Mouse (Mus musculus): ENCODE measurements at regions not wholly inside any gene's neighbourhood (a gene's known extent, or its start where the extent isn't known, plus 50 kb on each side); places are given as distances from the start of the nearest gene placed in this dataset.

GRCm38 (mm10) chr8:35020480-35020879 is 745.1 kb upstream of the Gm19410 start:
- Histone ChIP-seq H3K4me3 (ENCODE audit: control insufficient read depth in 1 of 2, insufficient read depth in 1 of 2, low read depth in 2 of 2, low read length in 2 of 2) (no peak overlapping the region), H3K9me3 (replicated peaks; ENCODE audit: insufficient read depth, low read length) (no peaks in the 10 kb centered on the region), H3K27ac (ENCODE audit: control insufficient read depth, low read depth, low read length) (no peak overlapping the region), H3K9ac (ENCODE audit: control insufficient read depth, low read depth, low read length, poor library complexity, severe bottlenecking) (no peak overlapping the region), H3K36me3 (ENCODE audit: control insufficient read depth in 1 of 2, insufficient read depth in 2 of 2, low read length in 2 of 2) (no peaks in the 10 kb centered on the region), H3K4me1 (ENCODE audit: control insufficient read depth in 1 of 2, insufficient read depth in 2 of 2, low read length in 2 of 2) (no peaks in the 10 kb centered on the region), H3K79me2 (ENCODE audit: control insufficient read depth, insufficient read depth, low read length, poor library complexity) (no peaks in the 10 kb centered on the region), H3K27me3 (ENCODE audit: control insufficient read depth in 1 of 2, insufficient read depth in 2 of 2, low read length in 2 of 2) (no peaks in the 10 kb centered on the region)
- DNase-seq (ENCODE audit: low read depth, low spot score), result no peak
- TF ChIP-seq BHLHE40 (IDR thresholded peaks at IDR 0.05; ENCODE audit: borderline replicate concordance, low read depth, low read length), result no peak

GRCm38 (mm10) chr8:35022649-35023048 is 742.9 kb upstream of the Gm19410 start:
- H3K9me3 ChIP-seq (replicated peaks; ENCODE audit: insufficient read depth, low read length), result no peaks in the 10 kb centered on the region
- H3K27me3 ChIP-seq (ENCODE audit: control insufficient read depth in 1 of 2, insufficient read depth in 2 of 2, low read length in 2 of 2), result no peaks in the 10 kb centered on the region
- no peaks in the 10 kb centered on the region for H3K36me3 ChIP-seq (ENCODE audit: control insufficient read depth in 1 of 2, insufficient read depth in 2 of 2, low read length in 2 of 2)
- H3K79me2 ChIP-seq (ENCODE audit: control insufficient read depth, insufficient read depth, low read length, poor library complexity), result no peaks in the 10 kb centered on the region
- no peaks in the 10 kb centered on the region for H3K4me1 ChIP-seq (ENCODE audit: control insufficient read depth in 1 of 2, insufficient read depth in 2 of 2, low read length in 2 of 2)
- TF ChIP-seq KAT2A (conservative IDR thresholded peaks at IDR 0.05; ENCODE audit: low read depth, low read length) (no peak), MYB (IDR thresholded peaks at IDR 0.05; ENCODE audit: low read depth, low read length) (no peak), POLR2A (IDR thresholded peaks at IDR 0.05; ENCODE audit: control insufficient read depth in 1 of 2, insufficient read depth in 1 of 2, low read depth in 1 of 2, low read length in 2 of 2, poor library complexity in 1 of 2) (no peak), ZNF384 (IDR thresholded peaks at IDR 0.05; ENCODE audit: low read depth, low read length) (no peak), JUND (IDR thresholded peaks at IDR 0.05; ENCODE audit: low read depth, low read length) (no peak), TCF12 (IDR thresholded peaks at IDR 0.05; ENCODE audit: low read depth, low read length) (no peak), USF1 (IDR thresholded peaks at IDR 0.05; ENCODE audit: low read depth, low read length) (no peak), MAZ (IDR thresholded peaks at IDR 0.05; ENCODE audit: low read depth, low read length) (no peak), E2F4 (IDR thresholded peaks at IDR 0.05; ENCODE audit: borderline replicate concordance, low read depth, low read length) (no peak), MYC (IDR thresholded peaks at IDR 0.05; ENCODE audit: low read depth, low read length) (no peak), POLR2AphosphoS5 (IDR thresholded peaks at IDR 0.05; ENCODE audit: borderline replicate concordance, low read depth, low read length) (no peak), SIN3A (IDR thresholded peaks at IDR 0.05; ENCODE audit: low read length) (no peak), MEF2A (IDR thresholded peaks at IDR 0.05; ENCODE audit: extremely low read depth, insufficient replicate concordance, low read depth, low read length, poor library complexity, severe bottlenecking) (no peak)
- DNase-seq (ENCODE audit: low read depth, low spot score), result no peak
- no peak overlapping the region for H3K4me3 ChIP-seq (ENCODE audit: control insufficient read depth in 1 of 2, insufficient read depth in 1 of 2, low read depth in 2 of 2, low read length in 2 of 2)
- no peak overlapping the region for H3K27ac ChIP-seq (ENCODE audit: control insufficient read depth, low read depth, low read length)
- H3K9ac ChIP-seq (ENCODE audit: control insufficient read depth, low read depth, low read length, poor library complexity, severe bottlenecking), result no peak overlapping the region

- H3K4me1 ChIP-seq (ENCODE audit: control insufficient read depth in 1 of 2, insufficient read depth in 2 of 2, low read length in 2 of 2), result no peaks in the 10 kb centered on the region
- no peak overlapping the region for H3K9ac ChIP-seq (ENCODE audit: control insufficient read depth, low read depth, low read length, poor library complexity, severe bottlenecking)
- no peak overlapping the region for H3K4me3 ChIP-seq (ENCODE audit: control insufficient read depth in 1 of 2, insufficient read depth in 1 of 2, low read depth in 2 of 2, low read length in 2 of 2)
- TF ChIP-seq POLR2AphosphoS2 (IDR thresholded peaks at IDR 0.05; ENCODE audit: low read length) (no peak), SMC3 (IDR thresholded peaks at IDR 0.05; ENCODE audit: low read depth, low read length) (no peak), NRF1 (IDR thresholded peaks at IDR 0.05; ENCODE audit: insufficient read depth, low read depth, low read length, poor library complexity, severe bottlenecking) (no peak), POLR2A (IDR thresholded peaks at IDR 0.05; ENCODE audit: control insufficient read depth in 1 of 2, insufficient read depth in 1 of 2, low read depth in 1 of 2, low read length in 2 of 2, poor library complexity in 1 of 2) (no peak), JUND (IDR thresholded peaks at IDR 0.05; ENCODE audit: low read depth, low read length) (no peak)
- no peaks in the 10 kb centered on the region for H3K79me2 ChIP-seq (ENCODE audit: control insufficient read depth, insufficient read depth, low read length, poor library complexity)
- no peaks in the 10 kb centered on the region for H3K9me3 ChIP-seq (replicated peaks; ENCODE audit: insufficient read depth, low read length)
- no peaks in the 10 kb centered on the region for H3K36me3 ChIP-seq (ENCODE audit: control insufficient read depth in 1 of 2, insufficient read depth in 2 of 2, low read length in 2 of 2)
- H3K27me3 ChIP-seq (ENCODE audit: control insufficient read depth in 1 of 2, insufficient read depth in 2 of 2, low read length in 2 of 2), result no peaks in the 10 kb centered on the region
- H3K27ac ChIP-seq (ENCODE audit: control insufficient read depth, low read depth, low read length), result no peak overlapping the region
- no peak for DNase-seq (ENCODE audit: low read depth, low spot score)
These were observed 717.8 kb upstream of the Gm19410 start for GRCm38 (mm10) chr8:35047798-35048197.
